Mouse (Mus musculus): ENCODE measurements around the gene Slc27a5.

GRCm38 (mm10) chr7:12954896-12955295 lies 43.1 kb downstream of the Slc27a5 start:
- TF ChIP-seq CTCF (IDR thresholded peaks at IDR 0.05; ENCODE audit: low read depth, low read length) (no peak), POLR2AphosphoS5 (IDR thresholded peaks at IDR 0.05; ENCODE audit: insufficient replicate concordance, low read depth, low read length) (no peak), TAL1 (conservative IDR thresholded peaks at IDR 0.05; ENCODE audit: low read depth, low read length) (no peak), GATA1 (IDR thresholded peaks at IDR 0.05; ENCODE audit: borderline replicate concordance, low read length) (no peak)

Data from G1E (cell line).